Mouse (Mus musculus) left cerebral cortex, adult 2 months (tissue): ENCODE data around the gene Ifnk. TPM values are rescaled to one million over a fixed set of nuclear protein-coding genes. Genes with fewer than 3 reads are reported as not detected.
A peak's percentile ranks its signal among the peaks of the same experiment; 100 is the strongest.

Source experiments
- DNase-seq, 2 experiments: peaks; one replicate each; pipeline ENCODE4 v3.0.0; 2021 to 2022; ENCODE audit warnings: low spot score in 2 of 2, mixed read lengths in 1 of 2; ENCODE audit errors: extremely low spot score in 1 of 2
- H3K27ac ChIP-seq: fragments of 200-600 bp; 2 replicates; pipeline ENCODE4 v1.8.1; 2022
- H3K4me3 ChIP-seq: fragments of 200-600 bp; 2 replicates; pipeline ENCODE4 v1.8.1; 2022
- CTCF ChIP-seq: fragments of 200-600 bp; IDR thresholded peaks from 2 replicates; pipeline ENCODE4 v1.8.1; 2022; ENCODE audit warnings: antibody characterized with exemption, mild to moderate bottlenecking, moderate library complexity
- intact Hi-C: fragments of 180-260 bp; cut with DNase I; formaldehyde crosslinking; loops from one replicate; pipeline ENCODE4 v1.15.1; 2025
- long read RNA-seq, 2 experiments: library from polyadenylated mRNA; stranded (forward); transcript quantifications; one replicate each; pipeline ENCODE4 v2.0.0; 2021; ENCODE audit warnings: borderline mapping rate in 2 of 2
- total RNA-seq, 2 experiments: library from RNA; stranded (reverse); gene quantifications; 2 replicates each; pipeline ENCODE4 v1.2.3; 2021

Ifnk gene
- total RNA-seq = not detected
- long read RNA-seq, experiment 1 = 0 reads
- long read RNA-seq, experiment 2 = 0 reads

DNA sequence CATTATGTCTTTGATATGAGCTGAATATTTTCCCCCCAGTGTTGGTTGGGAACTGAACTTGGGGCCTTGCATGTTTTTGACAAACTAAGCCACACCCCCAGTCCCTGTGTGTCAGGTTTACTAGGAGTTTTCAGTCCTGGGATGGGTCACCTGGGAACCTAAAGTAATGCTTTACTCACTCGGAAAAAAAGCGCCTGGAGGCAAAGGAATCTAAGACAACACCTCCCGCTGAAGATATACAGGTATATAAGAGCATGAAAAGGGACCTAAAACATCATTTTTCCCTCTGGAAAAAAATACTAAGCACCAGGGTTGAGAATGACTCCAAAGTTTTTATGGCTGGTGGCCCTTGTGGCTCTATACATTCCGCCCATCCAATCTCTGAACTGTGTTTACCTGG is at the start of gene Ifnk:
Gene Ifnk (plus strand): TSS at position 301 of the 400 bp plus-strand sequence.
- Histone ChIP-seq H3K4me3 (no peak within 1 kb of the TSS), H3K27ac (no peak within 1 kb of the TSS)
- no peak for DNase-seq
- intact Hi-C loops = no loop called here
- no peak for TF ChIP-seq CTCF

- intact Hi-C loops = no loop called here
- Histone ChIP-seq H3K4me3 (no peak overlapping the region), H3K27ac (no peak overlapping the region)
- DNase-seq = no peak
- no peak for TF ChIP-seq CTCF
These were observed 46.6 kb upstream of the Ifnk start for GRCm38 (mm10) chr4:35105115-35105773.

DNA sequence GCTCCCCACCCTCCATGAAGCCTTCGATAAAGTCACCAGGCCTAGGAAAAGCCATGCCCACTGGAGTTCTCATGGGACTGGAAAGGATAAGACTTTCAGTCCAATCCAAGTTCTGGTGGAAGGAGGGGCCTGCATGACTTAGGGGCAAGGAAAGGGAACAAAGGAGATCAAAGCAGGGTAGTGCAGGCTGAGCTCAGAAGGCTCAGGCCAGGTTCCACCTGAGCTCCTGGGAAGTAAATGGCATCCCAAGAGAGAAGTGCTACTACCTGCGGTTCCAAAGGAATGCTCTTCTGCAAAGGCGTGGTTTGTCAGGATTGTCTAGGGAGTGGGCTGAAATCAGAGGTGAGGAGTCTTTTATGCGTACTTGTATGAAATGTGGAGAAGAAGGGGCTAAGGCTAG is 39.4 kb upstream of the Ifnk start:
- TF ChIP-seq CTCF = no peak
- DNase-seq = no peak
- intact Hi-C loops = no loop called here
- H3K4me3 ChIP-seq = no peak overlapping the region
- H3K27ac ChIP-seq = no peak overlapping the region

GRCm38 (mm10) chr4:35113516-35114248 is 38.2 kb upstream of the Ifnk start:
- Histone ChIP-seq H3K4me3 (no peak overlapping the region), H3K27ac (no peak overlapping the region)
- no peak for TF ChIP-seq CTCF
- intact Hi-C loops = no loop called here
- DNase-seq = no peak

DNA sequence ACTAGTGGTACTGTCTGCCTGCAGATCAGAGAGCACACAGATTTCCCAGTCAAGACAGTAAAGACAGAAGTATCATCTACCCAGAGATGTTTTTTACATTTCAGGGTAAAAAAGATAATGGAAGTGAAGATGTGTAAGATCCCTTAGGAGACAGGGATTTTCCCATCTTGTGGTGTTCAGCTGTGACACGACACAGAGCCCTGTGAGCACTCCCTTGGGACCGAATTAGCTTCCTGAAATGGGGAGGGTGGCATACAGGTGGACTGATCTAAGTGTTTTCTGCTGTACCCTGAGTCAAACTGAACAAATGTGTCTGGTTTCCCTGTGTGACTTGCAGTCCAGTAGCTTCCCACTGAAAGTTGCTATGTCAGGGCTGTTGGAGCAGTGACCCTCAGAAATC is 36.9 kb upstream of the Ifnk start:
- no peak for DNase-seq
- intact Hi-C loops = no loop called here
- TF ChIP-seq CTCF = no peak
- no peak overlapping the region for H3K4me3 ChIP-seq
- H3K27ac ChIP-seq = no peak overlapping the region

- TF ChIP-seq CTCF = no peak
- Histone ChIP-seq H3K4me3 (no peak overlapping the region), H3K27ac (no peak overlapping the region)
- DNase-seq = no peak
- intact Hi-C loops = no loop called here
These were observed 35.9 kb upstream of the Ifnk start for GRCm38 (mm10) chr4:35115933-35116332.

DNA sequence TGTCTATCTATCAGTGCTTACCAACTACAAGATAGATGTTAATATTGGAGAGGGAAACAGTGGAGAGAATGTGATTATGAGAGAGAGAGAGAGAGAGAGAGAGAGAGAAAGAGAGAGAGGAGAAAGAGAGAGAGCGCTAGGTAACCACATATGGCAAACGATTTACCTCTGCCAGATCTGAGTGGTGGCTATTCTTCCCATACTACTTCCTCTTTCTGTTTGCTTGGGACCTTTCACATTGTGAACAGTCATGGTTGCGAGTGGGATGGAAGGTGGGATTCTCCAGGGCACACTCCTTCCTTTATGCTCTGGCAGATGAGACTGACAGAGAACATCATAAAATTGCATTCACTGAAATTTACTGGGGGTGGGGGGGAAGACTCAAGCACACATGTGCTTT is 34.7 kb upstream of the Ifnk start:
- no peak for DNase-seq
- Histone ChIP-seq H3K27ac (no peak overlapping the region), H3K4me3 (no peak overlapping the region)
- intact Hi-C loops = no loop called here
- no peak for TF ChIP-seq CTCF

DNA sequence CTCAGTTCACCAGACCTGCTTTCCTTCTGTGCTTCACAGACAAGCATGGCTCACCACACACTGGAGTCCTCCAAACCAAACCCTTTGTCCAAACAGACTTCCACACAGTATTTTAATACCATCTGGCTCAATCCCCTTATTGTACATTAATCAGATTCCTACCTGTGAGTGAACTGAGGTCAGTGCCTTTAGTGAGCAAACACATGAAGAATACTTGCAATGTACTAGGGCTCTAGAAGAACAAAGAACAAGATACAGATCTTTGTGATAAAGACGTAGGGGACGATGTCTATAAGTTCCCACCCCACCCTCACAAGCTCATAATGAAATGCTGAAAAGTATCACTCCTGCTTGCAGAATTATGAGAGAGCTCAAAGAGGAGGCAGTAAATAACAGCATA is 33.0 kb upstream of the Ifnk start:
- no peak overlapping the region for H3K27ac ChIP-seq
- no peak for TF ChIP-seq CTCF

GRCm38 (mm10) chr4:35120159-35120558 is 31.7 kb upstream of the Ifnk start:
- DNase-seq = no peak
- intact Hi-C loops = no loop called here
- Histone ChIP-seq H3K4me3 (no peak overlapping the region), H3K27ac (no peak overlapping the region)
- no peak for TF ChIP-seq CTCF

More for the DNA sequence above, 33.0 kb upstream of the Ifnk start:
- intact Hi-C loops = no loop called here
- DNase-seq = no peak
- H3K4me3 ChIP-seq = no peak overlapping the region

DNA sequence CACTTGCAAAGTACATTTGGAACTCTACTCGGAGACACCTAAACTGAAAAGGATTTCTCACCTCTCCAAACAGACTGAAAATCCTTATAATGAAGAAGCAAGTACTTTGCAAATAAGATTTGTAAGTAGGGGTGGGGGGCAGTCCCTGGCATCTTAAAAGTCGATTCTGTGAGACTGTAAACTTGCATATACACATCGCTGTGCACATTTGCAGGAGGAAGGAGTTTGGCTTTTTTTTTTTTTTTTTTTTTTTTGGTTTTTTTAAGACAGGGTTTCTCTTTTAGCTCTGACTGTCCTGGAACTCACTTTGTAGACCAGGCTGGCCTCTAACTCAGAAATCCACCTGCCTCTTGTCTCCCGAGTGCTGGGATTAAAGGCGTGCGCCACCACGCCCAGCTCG is 31.3 kb upstream of the Ifnk start:
- TF ChIP-seq CTCF = no peak
- intact Hi-C loops = no loop called here
- DNase-seq = no peak
- H3K4me3 ChIP-seq = no peak overlapping the region
- H3K27ac ChIP-seq = no peak overlapping the region

GRCm38 (mm10) chr4:35121060-35121459 is 30.8 kb upstream of the Ifnk start:
- DNase-seq = no peak
- intact Hi-C loops = no loop called here
- H3K4me3 ChIP-seq = peak overlapping the region; percentile 22; the same call in 1 of the 2 replicates
- no peak overlapping the region for H3K27ac ChIP-seq
- no peak for TF ChIP-seq CTCF

GRCm38 (mm10) chr4:35123087-35123486 is 28.8 kb upstream of the Ifnk start:
- no peak for TF ChIP-seq CTCF
- intact Hi-C loops = no loop called here
- DNase-seq = no peak
- H3K4me3 ChIP-seq = no peak overlapping the region
- no peak overlapping the region for H3K27ac ChIP-seq

GRCm38 (mm10) chr4:35124027-35124426 is 27.8 kb upstream of the Ifnk start:
- TF ChIP-seq CTCF = no peak
- intact Hi-C loops = no loop called here

More at GRCm38 (mm10) chr4:35124027-35124426, 27.8 kb upstream of the Ifnk start:
- no peak overlapping the region for H3K4me3 ChIP-seq
- DNase-seq = no peak
- H3K27ac ChIP-seq = no peak overlapping the region
